In the genomic region with DNA sequence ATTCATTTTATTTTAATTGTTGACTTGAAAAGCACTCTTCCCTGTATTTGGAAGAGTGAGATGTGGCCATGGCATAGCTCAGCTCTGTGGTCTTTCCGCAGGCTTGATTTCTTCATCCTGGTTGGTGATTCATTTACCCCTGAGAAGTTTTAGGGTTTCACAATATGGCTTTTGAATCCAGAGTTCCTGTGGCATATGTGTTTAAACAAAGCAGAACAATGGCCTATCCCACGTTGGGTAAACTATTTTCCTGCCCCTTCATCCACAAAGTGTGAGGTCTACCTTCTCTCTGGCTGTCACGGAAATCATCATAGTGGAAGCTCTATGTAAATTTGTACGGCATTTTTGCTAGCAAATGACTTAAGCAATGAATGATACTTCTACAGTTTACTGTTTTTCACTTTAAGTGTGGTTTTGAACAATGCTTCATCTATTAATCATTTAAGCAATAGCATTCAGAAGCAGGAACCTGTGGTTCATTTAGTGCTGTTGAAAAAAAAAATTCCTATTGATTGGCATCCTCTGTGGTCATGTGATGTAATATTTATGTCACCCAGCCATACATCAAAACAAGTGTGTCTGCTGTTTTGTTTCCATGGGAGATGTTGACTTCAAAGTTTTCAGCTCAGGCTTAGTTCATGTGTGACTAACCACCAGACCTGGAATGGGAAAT, we compare ENCODE assay signal across 19 mouse cellular contexts.
DNase-seq lines count a peak whose midpoint lies in the region; ATAC-seq lines count a peak whose summit lies in the region.
"Had no signal": no experiment of that assay in that cellular context is flagged by ENCODE, and none has a peak within 500 bp of the region (broad histone marks: within the 10 kb centered on the region; RNA-seq: fewer than 3 reads in every experiment).

No protein-coding gene starts in this region.

- no peak overlapping the region for H3K4me3 ChIP-seq in liver, embryonic 16.5 days (ENCODE audit: low read depth, low read length)
- no peak overlapping the region for H3K4me3 ChIP-seq in forebrain, embryonic 16.5 days (replicated peaks; ENCODE audit: low read length)
- H3K4me3 ChIP-seq: embryonic facial prominence, embryonic 10.5 days; erythroblast, embryonic 14.5 days; intestine, embryonic 15.5 days; kidney, embryonic 15.5 days had no signal

- peak; percentile 33 for DNase-seq in adrenal gland, adult 2 months
- no peak for DNase-seq in adrenal gland, postnatal 14 days
- peak; percentile 79 for DNase-seq in 416B (ENCODE audit: low read depth)
- DNase-seq in right cerebral cortex, postnatal 10 days (ENCODE audit: low spot score in 2 of 2): no peak
- DNase-seq in heart, postnatal 25 days (ENCODE audit: low spot score): no peak
- DNase-seq: cerebellum, adult 18-20 months; cerebellum, postnatal 36 days; gastrocnemius, postnatal 10 days; layer of hippocampus, postnatal 36 days; right cerebral cortex, postnatal 25 days; thymus, postnatal 36 days had no signal

- no peaks in the 10 kb centered on the region; the same call in none of the 2 replicates for H3K4me1 ChIP-seq in liver, embryonic 16.5 days (ENCODE audit: control insufficient read depth, low read depth, low read length)
- H3K4me1 ChIP-seq in forebrain, embryonic 16.5 days (replicated peaks; ENCODE audit: control insufficient read depth, insufficient read depth, low read length): no peaks in the 10 kb centered on the region
- H3K4me1 ChIP-seq: intestine, embryonic 15.5 days had no signal

- WGBS in liver, embryonic 16.5 days (ENCODE audit: insufficient replicate concordance): 48% methylated on average over 4 of the region's 4 CpGs
- 58% methylated on average over 4 of the region's 4 CpGs for WGBS in forebrain, embryonic 16.5 days

- no peaks in the 10 kb centered on the region for H3K36me3 ChIP-seq in liver, embryonic 16.5 days (ENCODE audit: control insufficient read depth, insufficient read depth)
- no peaks in the 10 kb centered on the region for H3K36me3 ChIP-seq in forebrain, embryonic 16.5 days (ENCODE audit: control insufficient read depth, insufficient read depth)
- H3K36me3 ChIP-seq: embryonic facial prominence, embryonic 10.5 days; intestine, embryonic 15.5 days; kidney, embryonic 15.5 days had no signal

- peak; percentile 52 for ATAC-seq in common myeloid progenitor, adult 5-6 weeks (replicated peaks; ENCODE audit: low read depth, poor library complexity, severe bottlenecking)
- 0 out of 2 replicates have a peak, but pooled peaks have one; percentile 28 for ATAC-seq in liver, embryonic 16.5 days (ENCODE audit: low read depth)
- no peak for ATAC-seq in forebrain, embryonic 16.5 days
- ATAC-seq: intestine, embryonic 15.5 days had no signal

- no peak overlapping the region for H3K9ac ChIP-seq in liver, embryonic 16.5 days (ENCODE audit: low read depth, low read length)
- H3K9ac ChIP-seq in forebrain, embryonic 16.5 days (replicated peaks; ENCODE audit: low read depth, low read length): no peak overlapping the region
- H3K9ac ChIP-seq: hindbrain, embryonic 14.5 days; intestine, embryonic 15.5 days; kidney, embryonic 15.5 days had no signal

- no peaks in the 10 kb centered on the region for H3K27me3 ChIP-seq in liver, embryonic 16.5 days (ENCODE audit: control insufficient read depth, insufficient read depth, low read depth, low read length)
- 0 out of 2 replicates have a peak, but pooled peaks cover 4% of the 10 kb centered on the region for H3K27me3 ChIP-seq in forebrain, embryonic 16.5 days (replicated peaks; ENCODE audit: control insufficient read depth, insufficient read depth, low read length)
- H3K27me3 ChIP-seq: intestine, embryonic 15.5 days; kidney, embryonic 15.5 days had no signal

- H3K4me2 ChIP-seq in liver, embryonic 16.5 days (ENCODE audit: low read depth, low read length): no peak overlapping the region
- H3K4me2 ChIP-seq in forebrain, embryonic 16.5 days (ENCODE audit: low read length): no peak overlapping the region
- H3K4me2 ChIP-seq: hindbrain, embryonic 14.5 days; intestine, embryonic 15.5 days; kidney, embryonic 15.5 days had no signal

- intact Hi-C loops in heart, postnatal 25 days (cut with DNase I): loop anchor here (10.0 kb wide), 1 partner anchor 63 kb away; no protein-coding TSS in a partner anchor

- no peaks in the 10 kb centered on the region for H3K9me3 ChIP-seq in liver, embryonic 16.5 days (replicated peaks; ENCODE audit: control insufficient read depth, low read length)
- H3K9me3 ChIP-seq in forebrain, embryonic 16.5 days (ENCODE audit: control insufficient read depth, low read length): no peaks in the 10 kb centered on the region
- H3K9me3 ChIP-seq: embryonic facial prominence, embryonic 10.5 days; intestine, embryonic 15.5 days; kidney, embryonic 15.5 days had no signal

- H3K27ac ChIP-seq in liver, embryonic 16.5 days (ENCODE audit: low read length): no peak overlapping the region
- no peak overlapping the region for H3K27ac ChIP-seq in forebrain, embryonic 16.5 days (ENCODE audit: low read length)
- H3K27ac ChIP-seq: embryonic facial prominence, embryonic 10.5 days; hindbrain, embryonic 14.5 days; intestine, embryonic 15.5 days had no signal

Comparison
In these comparisons a context has a peak if more than half of its experiments do, and no peak if none do; other contexts are left out.
1. DNase-seq: peak in adrenal gland, adult 2 months (single experiment) and 416B (single experiment); none in adrenal gland, postnatal 14 days (single experiment), right cerebral cortex, postnatal 10 days (0 of 2) and heart, postnatal 25 days (single experiment).